Mouse (Mus musculus): ENCODE results near the gene Chit1. TPM values are rescaled to one million over a fixed set of nuclear protein-coding genes. Genes with fewer than 3 reads are reported as not detected.

Chit1 gene
- polyA plus RNA-seq, 1 experiment from 2014 or later, result not detected

DNA sequence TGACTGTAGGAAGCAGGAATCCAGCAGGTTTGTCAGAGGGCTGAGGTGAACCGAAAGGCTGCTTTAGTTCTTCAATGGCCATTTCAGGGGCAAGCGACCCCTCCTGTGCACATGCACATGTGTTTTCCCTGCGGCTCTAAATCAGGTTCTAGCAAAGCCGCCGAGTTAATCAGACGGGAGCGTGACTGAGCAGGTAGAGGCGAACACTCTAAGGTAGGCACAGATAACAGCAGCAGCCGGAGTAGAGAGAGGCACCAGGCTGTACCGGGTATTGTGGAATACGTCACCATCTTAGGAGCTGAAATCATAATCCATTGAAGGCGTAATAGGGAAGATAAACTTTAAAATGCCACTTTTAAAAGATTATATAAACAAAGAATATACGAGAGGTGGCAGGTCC lies 3.7 kb downstream of the Chit1 start:
- no peak overlapping the region for H3K27ac ChIP-seq (ENCODE audit: low read length)
- H3K4me2 ChIP-seq (ENCODE audit: low read length), result no peak overlapping the region
- H3K27me3 ChIP-seq (replicated peaks; ENCODE audit: control insufficient read depth, insufficient read depth, low read length), result no peaks in the 10 kb centered on the region
- 87% methylated on average over 13 of the region's 13 CpGs for WGBS
- no peak overlapping the region for H3K4me3 ChIP-seq (replicated peaks; ENCODE audit: low read length)
- H3K36me3 ChIP-seq (ENCODE audit: control insufficient read depth, insufficient read depth), result no peaks in the 10 kb centered on the region
- peaks cover 6% of the 10 kb centered on the region for H3K4me1 ChIP-seq (replicated peaks; ENCODE audit: control insufficient read depth, insufficient read depth, low read length)
- no peaks in the 10 kb centered on the region for H3K9me3 ChIP-seq (ENCODE audit: control insufficient read depth, low read length)
- H3K9ac ChIP-seq (replicated peaks; ENCODE audit: low read depth, low read length), result no peak overlapping the region
- ATAC-seq, result no peak

DNA sequence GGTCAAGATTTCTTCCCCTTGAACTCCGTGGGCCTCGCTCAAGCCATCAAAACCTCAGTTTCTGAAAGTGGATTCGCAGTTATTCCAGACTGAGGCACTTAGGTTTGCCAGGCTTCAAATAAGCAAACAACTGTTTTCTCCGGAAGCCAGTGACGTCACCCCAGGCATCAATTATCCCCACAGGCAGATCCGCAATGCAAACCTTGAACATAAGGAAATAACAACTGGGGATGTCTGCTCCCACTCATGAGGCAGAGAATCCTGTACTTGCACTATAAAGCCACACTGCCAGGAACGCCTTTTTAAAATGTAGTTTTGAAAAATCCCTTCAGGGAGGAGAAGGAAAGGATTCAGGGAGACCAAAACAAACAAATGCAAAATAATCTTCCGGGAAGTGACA lies 4.4 kb downstream of the Chit1 start:
- Histone ChIP-seq H3K9me3 (ENCODE audit: control insufficient read depth, low read length) (no peaks in the 10 kb centered on the region), H3K9ac (replicated peaks; ENCODE audit: low read depth, low read length) (0 out of 2 replicates have a peak overlapping the region, but pooled peaks have one; percentile 23), H3K27ac (ENCODE audit: low read length) (no peak overlapping the region; the same call in 1 of the 2 replicates), H3K36me3 (ENCODE audit: control insufficient read depth, insufficient read depth) (no peaks in the 10 kb centered on the region), H3K4me2 (ENCODE audit: low read length) (no peak overlapping the region), H3K4me3 (replicated peaks; ENCODE audit: low read length) (no peak overlapping the region), H3K27me3 (replicated peaks; ENCODE audit: control insufficient read depth, insufficient read depth, low read length) (no peaks in the 10 kb centered on the region), H3K4me1 (replicated peaks; ENCODE audit: control insufficient read depth, insufficient read depth, low read length) (peaks cover 6% of the 10 kb centered on the region)
- no peak for ATAC-seq
- 60% methylated on average over 8 of the region's 8 CpGs for WGBS

DNA sequence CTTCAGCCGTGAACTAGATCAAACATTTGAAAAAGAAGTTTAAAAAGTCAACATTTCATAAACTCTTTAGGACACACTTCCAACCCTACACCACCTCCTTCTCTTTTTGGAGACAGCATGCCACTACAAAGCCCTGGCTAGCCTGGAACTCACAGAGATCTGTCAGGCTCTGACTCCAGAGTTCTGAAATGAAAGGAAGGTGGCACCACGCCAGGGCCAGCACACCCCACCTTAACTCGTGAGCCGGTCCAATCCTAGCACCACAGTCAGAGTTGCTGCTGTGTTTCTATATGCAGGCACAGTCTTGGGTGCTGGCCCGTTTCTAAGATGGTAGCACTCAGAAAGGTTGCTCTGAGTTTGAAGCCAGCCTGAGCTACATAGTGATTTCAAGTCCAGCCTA lies 6.1 kb downstream of the Chit1 start:
- WGBS, result 64% methylated on average over 5 of the region's 5 CpGs
- no peak for ATAC-seq
- H3K4me1 ChIP-seq (replicated peaks; ENCODE audit: control insufficient read depth, insufficient read depth, low read length), result peaks cover 6% of the 10 kb centered on the region
- no peaks in the 10 kb centered on the region for H3K9me3 ChIP-seq (ENCODE audit: control insufficient read depth, low read length)
- H3K4me3 ChIP-seq (replicated peaks; ENCODE audit: low read length), result no peak overlapping the region
- no peak overlapping the region for H3K9ac ChIP-seq (replicated peaks; ENCODE audit: low read depth, low read length)
- no peak overlapping the region for H3K27ac ChIP-seq (ENCODE audit: low read length)
- no peaks in the 10 kb centered on the region for H3K36me3 ChIP-seq (ENCODE audit: control insufficient read depth, insufficient read depth)
- no peaks in the 10 kb centered on the region for H3K27me3 ChIP-seq (replicated peaks; ENCODE audit: control insufficient read depth, insufficient read depth, low read length)
- H3K4me2 ChIP-seq (ENCODE audit: low read length), result no peak overlapping the region

DNA sequence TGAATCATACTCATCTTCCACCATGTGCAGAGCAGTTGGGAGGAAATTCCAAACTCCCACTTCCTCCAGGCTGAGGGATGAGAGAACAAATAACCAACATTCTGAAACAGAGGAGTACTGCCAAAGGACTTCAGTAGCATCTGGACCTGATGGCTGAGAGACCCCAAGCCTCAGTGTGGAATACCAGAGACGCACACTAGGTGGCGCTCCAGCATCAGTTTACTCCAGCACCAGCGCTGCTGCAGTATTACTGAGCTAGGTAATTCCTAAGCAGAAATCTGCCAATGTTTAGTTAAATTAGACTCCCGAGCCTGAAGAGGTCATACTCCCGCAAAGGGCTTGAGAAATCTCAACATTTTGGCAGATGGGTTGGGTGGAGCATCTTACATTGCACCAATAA lies 9.1 kb downstream of the Chit1 start:
- H3K9ac ChIP-seq (replicated peaks; ENCODE audit: low read depth, low read length), result no peak overlapping the region
- WGBS, result 3% methylated on average over 5 of the region's 5 CpGs
- H3K27ac ChIP-seq (ENCODE audit: low read length), result no peak overlapping the region
- ATAC-seq, result peak; percentile 90
- H3K4me2 ChIP-seq (ENCODE audit: low read length), result no peak overlapping the region
- H3K4me3 ChIP-seq (replicated peaks; ENCODE audit: low read length), result no peak overlapping the region
- no peaks in the 10 kb centered on the region for H3K9me3 ChIP-seq (ENCODE audit: control insufficient read depth, low read length)
- H3K4me1 ChIP-seq (replicated peaks; ENCODE audit: control insufficient read depth, insufficient read depth, low read length), result peaks cover 6% of the 10 kb centered on the region
- no peaks in the 10 kb centered on the region for H3K36me3 ChIP-seq (ENCODE audit: control insufficient read depth, insufficient read depth)
- no peaks in the 10 kb centered on the region for H3K27me3 ChIP-seq (replicated peaks; ENCODE audit: control insufficient read depth, insufficient read depth, low read length)

DNA sequence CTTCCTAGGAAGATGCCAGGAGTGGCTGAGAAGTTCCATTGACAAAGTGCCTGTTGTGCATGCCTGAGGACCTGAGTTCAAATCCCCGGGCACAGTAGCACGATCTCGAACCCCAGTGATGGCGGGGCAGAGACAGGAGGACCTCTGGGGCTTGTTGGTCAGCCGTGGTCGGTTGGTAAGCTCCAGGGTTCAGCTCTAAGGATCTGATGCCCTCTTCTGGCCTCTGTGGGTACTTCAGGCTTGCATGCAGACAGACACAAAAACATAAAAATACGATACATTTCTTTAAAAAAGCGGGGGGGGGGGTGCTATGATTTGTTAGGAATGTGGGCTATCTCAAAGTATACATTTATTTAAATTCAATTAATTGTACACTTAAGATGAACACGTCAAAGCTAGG lies 11.2 kb downstream of the Chit1 start:
- Histone ChIP-seq H3K4me2 (ENCODE audit: low read length) (no peak overlapping the region), H3K4me1 (replicated peaks; ENCODE audit: control insufficient read depth, insufficient read depth, low read length) (no peaks in the 10 kb centered on the region), H3K9ac (replicated peaks; ENCODE audit: low read depth, low read length) (no peak overlapping the region), H3K27me3 (replicated peaks; ENCODE audit: control insufficient read depth, insufficient read depth, low read length) (no peaks in the 10 kb centered on the region), H3K36me3 (ENCODE audit: control insufficient read depth, insufficient read depth) (no peaks in the 10 kb centered on the region), H3K4me3 (replicated peaks; ENCODE audit: low read length) (no peak overlapping the region), H3K27ac (ENCODE audit: low read length) (no peak overlapping the region), H3K9me3 (ENCODE audit: control insufficient read depth, low read length) (no peaks in the 10 kb centered on the region)
- no peak for ATAC-seq
- WGBS, result 58% methylated on average over 9 of the region's 9 CpGs

DNA sequence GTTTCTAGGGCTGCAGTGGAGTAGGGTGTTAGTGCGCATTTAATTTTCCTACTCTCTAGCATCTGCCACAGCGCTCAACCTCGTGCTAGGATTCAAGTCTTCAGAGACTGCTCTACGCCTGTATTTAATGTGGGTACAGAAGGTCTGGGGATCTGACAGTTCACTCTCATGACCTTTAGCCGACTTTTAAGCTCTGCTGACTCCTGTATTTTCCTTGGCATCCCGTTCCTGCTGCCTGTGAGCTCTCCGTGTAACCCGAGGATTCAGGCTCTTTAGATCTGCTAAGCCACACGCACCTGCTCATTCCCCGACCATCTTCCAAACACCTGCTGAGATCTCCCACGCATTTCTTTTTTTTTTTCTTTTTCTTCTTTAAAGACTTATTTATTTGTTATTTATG lies 22.3 kb downstream of the Chit1 start:
- no peak overlapping the region for H3K9ac ChIP-seq (replicated peaks; ENCODE audit: low read depth, low read length)
- H3K4me2 ChIP-seq (ENCODE audit: low read length), result no peak overlapping the region
- H3K36me3 ChIP-seq (ENCODE audit: control insufficient read depth, insufficient read depth), result no peaks in the 10 kb centered on the region
- no peaks in the 10 kb centered on the region for H3K27me3 ChIP-seq (replicated peaks; ENCODE audit: control insufficient read depth, insufficient read depth, low read length)
- H3K27ac ChIP-seq (ENCODE audit: low read length), result no peak overlapping the region
- H3K9me3 ChIP-seq (ENCODE audit: control insufficient read depth, low read length), result no peaks in the 10 kb centered on the region
- ATAC-seq, result no peak
- WGBS, result 64% methylated on average over 11 of the region's 11 CpGs
- H3K4me3 ChIP-seq (replicated peaks; ENCODE audit: low read length), result no peak overlapping the region
- no peaks in the 10 kb centered on the region for H3K4me1 ChIP-seq (replicated peaks; ENCODE audit: control insufficient read depth, insufficient read depth, low read length)

DNA sequence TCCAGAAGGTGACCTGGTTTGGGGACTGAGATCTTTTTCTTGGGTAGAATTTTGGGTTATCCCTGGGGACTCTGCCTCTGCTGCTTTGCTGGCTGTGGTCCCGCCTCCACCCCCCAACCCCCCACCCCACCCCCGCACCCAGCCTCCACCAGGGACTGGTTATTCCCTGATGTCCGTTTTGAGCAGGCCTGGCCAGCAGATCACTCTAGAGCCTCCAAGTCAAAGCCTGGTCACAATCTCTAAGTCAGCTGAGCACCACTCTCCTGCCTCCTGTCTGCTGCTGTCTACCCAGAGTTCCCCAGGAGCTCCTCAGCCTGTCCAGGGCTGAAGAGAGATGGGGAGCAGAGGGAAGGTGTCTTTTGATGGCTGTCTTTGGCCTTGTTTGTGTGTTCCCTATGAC lies 25.3 kb downstream of the Chit1 start:
- Histone ChIP-seq H3K27me3 (replicated peaks; ENCODE audit: control insufficient read depth, insufficient read depth, low read length) (no peaks in the 10 kb centered on the region), H3K9me3 (ENCODE audit: control insufficient read depth, low read length) (no peaks in the 10 kb centered on the region), H3K9ac (replicated peaks; ENCODE audit: low read depth, low read length) (no peak overlapping the region), H3K4me1 (replicated peaks; ENCODE audit: control insufficient read depth, insufficient read depth, low read length) (no peaks in the 10 kb centered on the region), H3K4me3 (replicated peaks; ENCODE audit: low read length) (no peak overlapping the region), H3K4me2 (ENCODE audit: low read length) (no peak overlapping the region), H3K27ac (ENCODE audit: low read length) (no peak overlapping the region), H3K36me3 (ENCODE audit: control insufficient read depth, insufficient read depth) (no peaks in the 10 kb centered on the region)
- 63% methylated on average over 3 of the region's 3 CpGs for WGBS
- ATAC-seq, result no peak

DNA sequence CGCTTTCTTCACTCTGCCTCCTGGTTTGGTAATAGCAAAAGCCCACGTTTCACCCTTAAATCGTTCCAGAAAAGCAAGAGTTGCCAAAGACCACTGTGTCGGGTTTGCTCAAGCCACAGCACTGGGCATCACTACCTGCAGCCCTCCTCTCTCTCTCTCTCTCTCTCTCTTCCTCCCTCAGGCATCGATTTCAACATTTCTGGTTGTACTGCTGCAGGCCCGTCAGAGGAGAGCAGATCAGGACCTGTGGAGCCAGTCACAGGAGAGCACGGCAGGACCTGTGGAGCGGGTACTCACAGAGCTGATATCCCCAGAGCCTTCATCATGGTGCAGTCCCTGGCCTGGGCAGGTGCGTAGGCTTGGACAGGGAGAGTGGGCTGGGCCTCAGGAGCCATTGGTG lies 27.4 kb downstream of the Chit1 start:
- Histone ChIP-seq H3K4me3 (replicated peaks; ENCODE audit: low read length) (no peak overlapping the region), H3K9ac (replicated peaks; ENCODE audit: low read depth, low read length) (no peak overlapping the region), H3K27me3 (replicated peaks; ENCODE audit: control insufficient read depth, insufficient read depth, low read length) (no peaks in the 10 kb centered on the region), H3K36me3 (ENCODE audit: control insufficient read depth, insufficient read depth) (no peaks in the 10 kb centered on the region), H3K9me3 (ENCODE audit: control insufficient read depth, low read length) (no peaks in the 10 kb centered on the region), H3K4me2 (ENCODE audit: low read length) (no peak overlapping the region), H3K4me1 (replicated peaks; ENCODE audit: control insufficient read depth, insufficient read depth, low read length) (peaks cover 8% of the 10 kb centered on the region), H3K27ac (ENCODE audit: low read length) (no peak overlapping the region)
- ATAC-seq, result no peak
- WGBS, result 89% methylated on average over 9 of the region's 9 CpGs

DNA sequence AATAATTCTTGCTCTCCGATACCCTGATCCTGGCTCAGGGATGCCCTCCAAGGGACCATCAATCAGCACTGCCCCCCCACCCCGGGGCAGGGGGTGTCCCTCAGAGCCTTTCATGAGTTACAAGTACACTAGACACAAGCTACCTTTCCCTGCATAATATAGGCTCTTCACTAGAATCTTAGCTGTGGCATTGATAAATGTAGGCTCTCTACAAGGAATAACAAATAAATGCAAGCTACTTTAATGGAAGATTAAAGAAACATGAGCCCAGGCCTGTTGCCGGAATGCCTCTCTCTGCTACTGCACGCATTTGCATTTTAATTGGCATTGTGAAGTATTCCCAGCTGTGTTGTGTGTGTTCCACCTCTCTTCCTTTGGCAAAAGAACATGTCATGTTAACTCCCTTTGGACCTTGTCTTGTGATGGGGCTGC lies 31.3 kb downstream of the Chit1 start:
- ATAC-seq, result peak; percentile 47; the same call in 1 of the 2 replicates
- Histone ChIP-seq H3K9ac (replicated peaks; ENCODE audit: low read depth, low read length) (no peak overlapping the region), H3K4me2 (ENCODE audit: low read length) (no peak overlapping the region), H3K27me3 (replicated peaks; ENCODE audit: control insufficient read depth, insufficient read depth, low read length) (no peaks in the 10 kb centered on the region), H3K9me3 (ENCODE audit: control insufficient read depth, low read length) (no peaks in the 10 kb centered on the region), H3K36me3 (ENCODE audit: control insufficient read depth, insufficient read depth) (no peaks in the 10 kb centered on the region), H3K4me1 (replicated peaks; ENCODE audit: control insufficient read depth, insufficient read depth, low read length) (peaks cover 8% of the 10 kb centered on the region), H3K4me3 (replicated peaks; ENCODE audit: low read length) (no peak overlapping the region), H3K27ac (ENCODE audit: low read length) (no peak overlapping the region)
- WGBS, result 27% methylated on average over 4 of the region's 4 CpGs

DNA sequence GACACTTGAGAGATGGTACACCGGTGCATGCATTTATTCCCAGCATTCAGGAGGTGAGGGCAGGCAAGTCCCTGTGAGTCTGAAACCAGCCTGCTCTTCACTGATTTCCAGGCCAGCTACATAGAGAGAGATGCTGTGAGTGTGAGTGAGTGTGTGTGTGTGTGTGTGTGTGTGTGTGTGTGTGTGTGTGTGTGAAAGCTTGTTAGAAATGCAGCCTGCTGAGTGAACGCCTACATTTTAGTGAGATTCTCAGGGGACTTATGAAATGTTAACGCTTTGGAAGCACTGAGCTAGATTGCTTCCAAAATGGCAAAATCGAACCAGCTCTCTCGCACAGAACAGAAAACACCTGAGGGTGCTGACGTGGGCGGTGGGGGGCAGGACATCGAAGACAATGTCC lies 35.0 kb downstream of the Chit1 start:
- Histone ChIP-seq H3K9ac (replicated peaks; ENCODE audit: low read depth, low read length) (no peak overlapping the region), H3K4me3 (replicated peaks; ENCODE audit: low read length) (no peak overlapping the region), H3K36me3 (ENCODE audit: control insufficient read depth, insufficient read depth) (no peaks in the 10 kb centered on the region), H3K4me2 (ENCODE audit: low read length) (no peak overlapping the region), H3K4me1 (replicated peaks; ENCODE audit: control insufficient read depth, insufficient read depth, low read length) (peaks cover 8% of the 10 kb centered on the region), H3K27ac (ENCODE audit: low read length) (no peak overlapping the region), H3K9me3 (ENCODE audit: control insufficient read depth, low read length) (no peaks in the 10 kb centered on the region), H3K27me3 (replicated peaks; ENCODE audit: control insufficient read depth, insufficient read depth, low read length) (no peaks in the 10 kb centered on the region)
- WGBS, result 78% methylated on average over 8 of the region's 8 CpGs
- no peak; the same call in 1 of the 2 replicates for ATAC-seq
